Mouse (Mus musculus) intestine, postnatal 0 days (tissue): ENCODE data around the gene B3galt1. TPM values are rescaled to one million over a fixed set of nuclear protein-coding genes. Genes with fewer than 3 reads are reported as not detected.

Experiments
- ATAC-seq: fragments of 200-750 bp; cut with Nextera tagmentation; 2 replicates; pipeline ENCODE4 v1.8.0; 2017; ENCODE audit warnings: mild to moderate bottlenecking, moderate TSS enrichment, moderate library complexity
- H3K27ac ChIP-seq: fragments of 300-500 bp; sonication (generic); 2 replicates; pipeline ENCODE4 v1.5.1; 2014; ENCODE audit warnings: mild to moderate bottlenecking, low read depth, low read length, moderate library complexity
- H3K27me3 ChIP-seq: fragments of 300-500 bp; sonication (generic); replicated peaks from 2 replicates; pipeline ENCODE4 v1.6.1; 2014; ENCODE audit warnings: low read length, mixed read lengths; ENCODE audit not compliant: control insufficient read depth, insufficient read depth
- H3K36me3 ChIP-seq: fragments of 300-500 bp; sonication (generic); 2 replicates; pipeline ENCODE4 v1.6.1; 2014; ENCODE audit warnings: mild to moderate bottlenecking, moderate library complexity; ENCODE audit not compliant: control insufficient read depth, insufficient read depth
- H3K4me1 ChIP-seq: fragments of 300-500 bp; sonication (generic); replicated peaks from 2 replicates; pipeline ENCODE4 v1.6.1; 2014; ENCODE audit warnings: antibody characterized with exemption, low read length, mixed read lengths; ENCODE audit not compliant: control insufficient read depth, insufficient read depth
- H3K4me2 ChIP-seq: fragments of 300-500 bp; sonication (generic); replicated peaks from 2 replicates; pipeline ENCODE4 v1.6.1; 2014; ENCODE audit warnings: low read depth, mild to moderate bottlenecking, moderate library complexity
- H3K4me3 ChIP-seq: fragments of 300-500 bp; sonication (generic); 2 replicates; pipeline ENCODE4 v1.5.1; 2014; ENCODE audit warnings: low read depth, low read length
- H3K9ac ChIP-seq: fragments of 300-500 bp; sonication (generic); 2 replicates; pipeline ENCODE4 v1.6.1; 2014; ENCODE audit warnings: mild to moderate bottlenecking, low read depth, low read length
- H3K9me3 ChIP-seq: fragments of 300-500 bp; sonication (generic); 2 replicates; pipeline ENCODE4 v1.6.1; 2016; ENCODE audit warnings: mixed run types; ENCODE audit not compliant: control insufficient read depth
- CTCF ChIP-seq: sonication (generic); IDR thresholded peaks from 2 replicates; pipeline ENCODE4 v1.5.1; 2016; ENCODE audit warnings: low read depth, mild to moderate bottlenecking, control low read depth, antibody characterized with exemption, moderate library complexity
- WGBS: fragments of 180-500 bp; shearing (Covaris S2); extraction: QIAGEN DNeasy Blood & Tissue Kit; methylation state at CpG from one replicate; pipeline ENCODE4 v1.1.7; 2014; 5-methylcytosine and 5-hydroxymethylcytosine counted together
- polyA plus RNA-seq: library from polyadenylated mRNA; unstranded; fragments of >200 nt; fragmentation: Nextera tagmentation; extraction: Ambion mirVana; gene quantifications from 2 replicates; pipeline ENCODE4 v1.2.1, GENCODE M21; 2015

The B3galt1 gene
- polyA plus RNA-seq, 1 experiment from 2014 or later, result 1.3 TPM

- H3K36me3 ChIP-seq, result no peaks in the 10 kb centered on the region
- H3K4me3 ChIP-seq, result no peak overlapping the region
- no peak overlapping the region for H3K27ac ChIP-seq
- H3K4me2 ChIP-seq, result no peak overlapping the region
- H3K9me3 ChIP-seq, result no peaks in the 10 kb centered on the region
- no peak for TF ChIP-seq CTCF
- H3K27me3 ChIP-seq, result no peaks in the 10 kb centered on the region
- H3K4me1 ChIP-seq, result no peaks in the 10 kb centered on the region
- no peak for ATAC-seq
- WGBS, result 70% methylated on average over 7 of the region's 7 CpGs
- no peak overlapping the region for H3K9ac ChIP-seq
These were observed 26.4 kb downstream of the B3galt1 start for GRCm38 (mm10) chr2:67591831-67592629.

DNA sequence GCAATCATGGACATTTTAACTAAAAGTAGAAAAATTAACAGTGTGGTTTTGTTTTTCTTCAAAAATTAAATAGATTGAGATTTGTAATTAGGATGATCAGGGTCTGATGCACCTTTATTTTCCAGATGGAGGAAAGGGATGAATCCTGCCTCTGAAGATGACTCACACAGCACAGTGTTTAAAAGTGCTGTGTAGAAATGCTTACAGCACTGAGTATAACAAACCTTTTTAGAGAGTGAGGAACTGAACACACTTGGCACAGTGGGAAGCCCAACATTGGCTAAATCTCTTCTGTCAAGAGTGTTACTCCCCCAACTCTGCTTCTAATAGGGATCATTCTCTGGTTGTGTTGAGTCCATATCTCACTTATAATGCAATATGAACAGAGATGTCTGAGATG lies 57.2 kb downstream of the B3galt1 start:
- H3K27me3 ChIP-seq, result no peaks in the 10 kb centered on the region
- no peak overlapping the region for H3K4me3 ChIP-seq
- no peaks in the 10 kb centered on the region for H3K4me1 ChIP-seq
- H3K9me3 ChIP-seq, result no peaks in the 10 kb centered on the region
- H3K4me2 ChIP-seq, result no peak overlapping the region
- no peak overlapping the region for H3K27ac ChIP-seq
- H3K36me3 ChIP-seq, result no peaks in the 10 kb centered on the region
- no peak for TF ChIP-seq CTCF
- H3K9ac ChIP-seq, result no peak overlapping the region
- ATAC-seq, result no peak

DNA sequence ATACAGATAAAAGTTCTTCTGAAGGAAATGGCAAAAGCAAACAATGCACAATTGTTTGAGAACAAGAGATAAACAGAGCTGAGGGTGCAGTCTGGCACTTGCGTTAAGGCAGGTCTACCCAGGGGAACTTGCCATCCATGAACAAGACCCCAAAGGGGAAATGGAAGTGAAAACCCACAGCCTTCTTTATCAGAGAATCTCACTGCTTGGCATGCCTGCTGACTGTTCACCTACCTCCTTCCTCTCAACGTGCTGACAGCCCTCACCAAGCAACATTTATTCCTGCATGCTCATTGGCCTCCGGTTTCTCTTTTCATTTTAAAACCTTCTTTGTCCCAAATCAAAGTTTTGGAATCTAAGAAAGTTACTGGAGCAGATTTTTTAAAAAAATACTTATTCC lies 62.0 kb downstream of the B3galt1 start:
- ATAC-seq, result no peak
- Histone ChIP-seq H3K4me3 (no peak overlapping the region), H3K27me3 (no peaks in the 10 kb centered on the region), H3K36me3 (no peaks in the 10 kb centered on the region), H3K9me3 (no peaks in the 10 kb centered on the region), H3K4me1 (no peaks in the 10 kb centered on the region), H3K27ac (no peak overlapping the region), H3K4me2 (no peak overlapping the region), H3K9ac (no peak overlapping the region)
- 58% methylated on average over 3 of the region's 3 CpGs for WGBS
- TF ChIP-seq CTCF, result no peak

DNA sequence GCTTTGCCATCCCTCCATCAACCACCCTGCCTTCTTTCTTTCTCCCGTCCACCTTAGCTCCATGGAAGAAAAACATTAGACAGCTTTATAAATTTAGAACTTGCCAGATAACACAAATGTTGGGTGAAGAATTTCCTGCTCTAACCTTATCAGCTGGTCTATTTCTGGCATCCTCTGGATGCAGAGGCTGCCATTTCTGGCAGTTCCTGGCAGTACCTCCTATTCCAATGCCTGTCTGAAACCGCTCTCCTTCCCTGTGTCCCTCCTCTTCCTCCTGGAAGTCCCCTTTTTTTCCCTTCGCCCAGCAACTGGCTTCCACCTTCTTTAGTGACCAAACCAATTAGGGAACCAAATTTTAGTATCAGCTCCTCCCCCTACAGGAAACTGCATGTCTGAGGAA lies 62.6 kb downstream of the B3galt1 start:
- whole genome bisulfite sequencing, result 67% methylated on average over 3 of the region's 3 CpGs
- Histone ChIP-seq H3K36me3 (no peaks in the 10 kb centered on the region), H3K4me3 (no peak overlapping the region), H3K27ac (no peak overlapping the region), H3K9me3 (no peaks in the 10 kb centered on the region), H3K4me2 (no peak overlapping the region), H3K4me1 (no peaks in the 10 kb centered on the region), H3K27me3 (no peaks in the 10 kb centered on the region), H3K9ac (no peak overlapping the region)
- TF ChIP-seq CTCF, result no peak
- no peak for ATAC-seq

DNA sequence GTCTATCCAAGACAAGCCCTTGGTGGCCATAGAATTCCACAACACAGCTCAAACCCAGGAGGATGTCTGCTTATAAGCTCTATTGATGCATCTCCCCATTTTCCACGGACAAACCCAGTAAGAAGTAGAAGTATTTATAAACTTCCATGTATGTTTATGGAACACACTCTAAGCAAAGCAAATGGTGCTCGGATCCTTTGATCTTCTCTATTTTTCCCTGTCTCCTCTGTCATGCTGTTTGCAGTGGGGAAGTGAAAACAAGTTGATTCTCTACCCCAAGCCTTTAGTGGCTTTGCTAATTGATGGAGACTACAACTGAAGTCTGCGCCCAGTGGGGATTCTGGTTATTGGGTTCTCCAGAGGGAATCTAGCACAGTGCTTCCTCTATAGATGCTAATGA lies 89.2 kb downstream of the B3galt1 start:
- H3K4me1 ChIP-seq, result no peaks in the 10 kb centered on the region
- ATAC-seq, result no peak
- H3K9ac ChIP-seq, result no peak overlapping the region
- no peak overlapping the region for H3K27ac ChIP-seq
- WGBS, result 63% methylated on average over 3 of the region's 3 CpGs
- H3K4me2 ChIP-seq, result no peak overlapping the region
- TF ChIP-seq CTCF, result no peak
- H3K27me3 ChIP-seq, result no peaks in the 10 kb centered on the region
- no peaks in the 10 kb centered on the region for H3K9me3 ChIP-seq
- H3K36me3 ChIP-seq, result no peaks in the 10 kb centered on the region
- H3K4me3 ChIP-seq, result no peak overlapping the region

- ATAC-seq, result no peak
- H3K4me3 ChIP-seq, result no peak overlapping the region
These were observed 91.7 kb downstream of the B3galt1 start for GRCm38 (mm10) chr2:67657372-67657771.

GRCm38 (mm10) chr2:67658091-67658490 lies 92.4 kb downstream of the B3galt1 start:
- WGBS, result 90% methylated on average over 1 of the region's 1 CpGs
- Histone ChIP-seq H3K9ac (no peak overlapping the region), H3K36me3 (no peaks in the 10 kb centered on the region), H3K27ac (no peak overlapping the region), H3K4me2 (no peak overlapping the region), H3K4me1 (no peaks in the 10 kb centered on the region), H3K27me3 (no peaks in the 10 kb centered on the region), H3K4me3 (no peak overlapping the region), H3K9me3 (no peaks in the 10 kb centered on the region)
- TF ChIP-seq CTCF, result no peak
- ATAC-seq, result no peak

More at GRCm38 (mm10) chr2:67657372-67657771, 91.7 kb downstream of the B3galt1 start:
- H3K9ac ChIP-seq, result no peak overlapping the region
- H3K36me3 ChIP-seq, result no peaks in the 10 kb centered on the region
- no peaks in the 10 kb centered on the region for H3K9me3 ChIP-seq
- H3K4me2 ChIP-seq, result no peak overlapping the region
- no peaks in the 10 kb centered on the region for H3K27me3 ChIP-seq
- 86% methylated on average over 4 of the region's 4 CpGs for WGBS
- no peak overlapping the region for H3K27ac ChIP-seq
- no peaks in the 10 kb centered on the region for H3K4me1 ChIP-seq
- no peak for TF ChIP-seq CTCF
